Mouse (Mus musculus): ENCODE results near the gene Sstr5. TPM values are rescaled to one million over a fixed set of nuclear protein-coding genes. Genes with fewer than 3 reads are reported as not detected.

Gene Sstr5
- polyA plus RNA-seq (2015; fragmentation: Nextera tagmentation; extraction: Ambion mirVana): 1.1 TPM in 2 replicates

DNA sequence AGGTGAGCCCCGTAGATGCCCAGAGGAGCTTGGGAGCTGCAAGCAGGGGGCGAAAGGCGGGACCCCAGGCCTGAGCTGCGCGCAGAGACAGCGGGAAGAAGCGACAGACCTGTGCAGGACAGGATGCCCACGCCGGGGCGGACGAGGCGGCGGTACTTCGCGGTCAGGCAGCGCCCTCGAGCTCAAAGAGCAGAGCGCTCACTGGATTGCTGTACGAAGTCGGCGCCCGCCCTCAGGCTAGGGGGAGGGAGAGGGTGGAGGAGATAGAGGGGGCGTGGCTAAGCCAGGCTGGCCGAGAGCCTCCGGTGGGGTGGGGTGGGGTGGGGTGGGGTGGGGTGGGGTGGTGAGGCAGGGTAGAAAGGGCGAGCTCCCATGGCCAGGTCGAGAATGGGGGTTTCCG, at the start of gene Sstr5:
Gene Sstr5 (minus strand): TSS at position 276 of the 400 bp plus-strand sequence.

DNA sequence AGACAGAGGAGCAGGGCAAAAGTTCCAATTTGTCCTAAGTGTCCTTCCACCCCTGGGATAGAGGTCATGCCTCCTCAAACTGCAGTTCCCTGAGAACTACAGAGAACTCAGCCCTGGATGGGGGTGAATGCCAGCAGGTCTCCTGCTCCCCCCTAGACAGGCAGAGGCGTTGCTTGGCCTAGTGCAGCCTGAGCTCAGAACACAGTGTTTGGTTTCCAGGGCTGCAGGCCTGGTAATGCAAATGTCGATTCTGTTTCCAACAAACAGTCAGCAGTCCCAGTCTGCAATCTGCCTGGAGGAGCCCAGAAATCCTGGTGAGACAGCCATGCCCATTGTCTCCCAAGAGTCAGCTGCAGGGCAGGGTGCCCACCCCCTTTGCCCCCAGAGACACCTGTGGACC, 42.8 kb downstream of the Sstr5 start, which contains the start of gene Tekt4:
Gene Tekt4 (plus strand): TSS at position 344 of the 400 bp plus-strand sequence.

Other genes starting within 250 kb of the Sstr5 start
- 26.6 and 31.1 TPM in 2 replicates for gene Baiap3, start 240.9 kb downstream of the Sstr5 start, polyA plus RNA-seq (2015; fragmentation: Nextera tagmentation; extraction: Ambion mirVana)
- 306 and 315 TPM in 2 replicates for gene Ube2i, start 222.7 kb downstream of the Sstr5 start, polyA plus RNA-seq (2015; fragmentation: Nextera tagmentation; extraction: Ambion mirVana)
- not detected in 2 replicates for gene Prss34, start 198.9 kb downstream of the Sstr5 start, polyA plus RNA-seq (2015; fragmentation: Nextera tagmentation; extraction: Ambion mirVana)
- not detected in 2 replicates for gene Prss28, start 188.6 kb downstream of the Sstr5 start, polyA plus RNA-seq (2015; fragmentation: Nextera tagmentation; extraction: Ambion mirVana)
- gene Prss29, start 178.6 kb downstream of the Sstr5 start, polyA plus RNA-seq (2015; fragmentation: Nextera tagmentation; extraction: Ambion mirVana): not detected in 2 replicates
- gene Tpsab1, start 151.7 kb downstream of the Sstr5 start, polyA plus RNA-seq (2015; fragmentation: Nextera tagmentation; extraction: Ambion mirVana): not detected in 2 replicates
- gene Tpsb2, start 131.0 kb downstream of the Sstr5 start, polyA plus RNA-seq (2015; fragmentation: Nextera tagmentation; extraction: Ambion mirVana): 0.56 and 0.80 TPM in 2 replicates
- gene Tpsg1, start 128.0 kb downstream of the Sstr5 start, polyA plus RNA-seq (2015; fragmentation: Nextera tagmentation; extraction: Ambion mirVana): 0.51 and 1.2 TPM in 2 replicates
- 8.1 and 8.2 TPM in 2 replicates for gene Cacna1h, start 63.5 kb downstream of the Sstr5 start, polyA plus RNA-seq (2015; fragmentation: Nextera tagmentation; extraction: Ambion mirVana)
- gene Tekt4, start 42.7 kb downstream of the Sstr5 start, polyA plus RNA-seq (2015; fragmentation: Nextera tagmentation; extraction: Ambion mirVana): 2.8 and 3.5 TPM in 2 replicates
- 41.4 and 42.9 TPM in 2 replicates for gene Sox8, start 73.4 kb upstream of the Sstr5 start, polyA plus RNA-seq (2015; fragmentation: Nextera tagmentation; extraction: Ambion mirVana)
- 26.5 and 30.9 TPM in 2 replicates for gene Lmf1, start 81.8 kb upstream of the Sstr5 start, polyA plus RNA-seq (2015; fragmentation: Nextera tagmentation; extraction: Ambion mirVana)
- gene Gng13, start 219.9 kb upstream of the Sstr5 start, polyA plus RNA-seq (2015; fragmentation: Nextera tagmentation; extraction: Ambion mirVana): 25.0 and 25.7 TPM in 2 replicates
- 3.3 and 3.6 TPM in 2 replicates for gene Chtf18, start 230.1 kb upstream of the Sstr5 start, polyA plus RNA-seq (2015; fragmentation: Nextera tagmentation; extraction: Ambion mirVana)
- gene Rpusd1, start 230.4 kb upstream of the Sstr5 start, polyA plus RNA-seq (2015; fragmentation: Nextera tagmentation; extraction: Ambion mirVana): 28.2 and 33.0 TPM in 2 replicates
- gene Mslnl, start 238.8 kb upstream of the Sstr5 start, polyA plus RNA-seq (2015; fragmentation: Nextera tagmentation; extraction: Ambion mirVana): not detected in 2 replicates

Data from neural tube, postnatal 0 days (tissue).